Mouse (Mus musculus): ENCODE results near the gene Lcorl.

- TF ChIP-seq CTCF (conservative IDR thresholded peaks at IDR 0.05; ENCODE audit: insufficient read depth, insufficient read length, low read depth, low read length): no peak
- TF ChIP-seq POLR2A (IDR thresholded peaks at IDR 0.05; ENCODE audit: low read depth, low read length): no peak
These were observed 206.2 kb downstream of the Lcorl start for GRCm38 (mm10) chr5:45651026-45651703.

Data from kidney, adult 2 months (tissue).